Mouse (Mus musculus) liver, adult 2 months (tissue): Measurements from ENCODE around the gene Tmem199.

Experiments
- CTCF ChIP-seq: fragments of 200-500 bp; IDR thresholded peaks from 2 replicates; pipeline ENCODE4 v1.5.1; 2011; ENCODE audit warnings: low read depth, low read length, control low read depth
- POLR2A ChIP-seq: fragments of 200-500 bp; IDR thresholded peaks from 2 replicates; pipeline ENCODE4 v1.6.1; 2011; ENCODE audit warnings: low read length, control low read depth; ENCODE audit not compliant: insufficient read depth; ENCODE audit errors: extremely low read depth

DNA sequence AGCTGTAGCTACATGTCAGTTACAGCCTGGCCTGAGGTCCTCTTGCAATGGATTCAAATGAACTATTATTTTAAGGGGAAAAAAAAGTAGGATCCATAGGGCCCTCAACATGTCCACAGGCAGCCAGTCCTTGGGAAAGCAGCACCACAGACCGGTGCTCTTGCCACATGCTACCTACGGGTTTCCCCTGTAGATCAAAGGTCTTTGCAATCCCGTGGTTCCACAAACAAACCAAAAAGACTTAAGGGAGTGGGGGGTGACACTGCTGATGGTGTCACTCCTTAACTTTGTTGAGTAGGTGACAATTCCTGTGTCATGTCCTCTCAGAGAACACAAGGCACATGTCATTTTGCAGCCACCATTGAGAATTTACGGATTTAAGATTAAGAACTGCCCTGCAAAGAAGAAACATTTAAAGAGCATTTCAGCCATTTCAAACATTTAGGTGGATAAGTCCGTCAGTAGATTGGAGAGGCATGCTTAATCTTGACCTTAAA, 37.6 kb upstream of the Tmem199 start:
- TF ChIP-seq POLR2A (no peak), CTCF (no peak)
